Mouse (Mus musculus) CH12.LX (cell line): Measurements from ENCODE around the gene Myom1. TPM values are rescaled to one million over a fixed set of nuclear protein-coding genes. Genes with fewer than 3 reads are reported as not detected.

Source experiments
- DNase-seq: peaks from one replicate; pipeline ENCODE4 v3.0.0-alpha.2; 2013; ENCODE audit errors: extremely low read depth
- H3K27ac ChIP-seq: 2 replicates; pipeline ENCODE4 v1.5.1; 2012; ENCODE audit warnings: low read depth, mild to moderate bottlenecking, control low read depth, moderate library complexity; ENCODE audit not compliant: insufficient read depth
- H3K27me3 ChIP-seq: replicated peaks from 2 replicates; pipeline ENCODE3; 2012; ENCODE audit warnings: inconsistent platforms
- H3K36me3 ChIP-seq, 2 experiments: replicated peaks in 1 of 2; 2 replicates each; pipeline versions ENCODE3 to v1.6.1; 2012; ENCODE audit warnings: inconsistent platforms in 1 of 2, low read length in 1 of 2, mild to moderate bottlenecking in 1 of 2, mixed read lengths in 1 of 2, moderate library complexity in 1 of 2; ENCODE audit not compliant: control insufficient read depth in 1 of 2, insufficient read depth in 1 of 2
- H3K4me1 ChIP-seq, 2 experiments: 2 replicates each; pipeline ENCODE4 v1.6.1; 2012; ENCODE audit warnings: inconsistent platforms in 1 of 2, moderate library complexity in 1 of 2; ENCODE audit not compliant: insufficient read depth in 2 of 2, control insufficient read depth in 1 of 2
- H3K4me2 ChIP-seq: 2 replicates; pipeline ENCODE4 v1.6.1; 2012; ENCODE audit warnings: low read depth, mild to moderate bottlenecking, control low read depth; ENCODE audit not compliant: poor library complexity, insufficient read depth, severe bottlenecking
- H3K4me3 ChIP-seq, 3 experiments: fragments of 150-350 bp in 1 of 3; sonication (generic) in 1 of 3; replicated peaks in 1 of 3; 2 replicates each; pipeline versions ENCODE3 to v1.5.1; 2011 to 2012; ENCODE audit warnings: low read depth in 2 of 3, low read length in 2 of 3, mild to moderate bottlenecking in 2 of 3, moderate library complexity in 2 of 3, control low read depth in 1 of 3, improper control_type of control experiment in 1 of 3, inconsistent platforms in 1 of 3, mixed read lengths in 1 of 3; ENCODE audit not compliant: poor library complexity in 1 of 3
- H3K79me2 ChIP-seq: replicated peaks from 2 replicates; pipeline ENCODE4 v1.6.1; 2012; ENCODE audit warnings: mild to moderate bottlenecking, moderate library complexity; ENCODE audit not compliant: control insufficient read depth, poor library complexity, insufficient read depth, severe bottlenecking; ENCODE audit errors: extremely low read depth
- H3K9ac ChIP-seq: 2 replicates; pipeline ENCODE4 v1.6.1; 2012; ENCODE audit warnings: low read depth, mild to moderate bottlenecking, control low read depth, moderate library complexity; ENCODE audit not compliant: insufficient read depth
- H3K9me3 ChIP-seq: replicated peaks from 2 replicates; pipeline ENCODE3; 2012; ENCODE audit warnings: low read length, inconsistent platforms, mixed read lengths
- BHLHE40 ChIP-seq: IDR thresholded peaks from 2 replicates; pipeline ENCODE4 v1.6.1; 2011; ENCODE audit warnings: mild to moderate bottlenecking, low read depth, low read length, improper control_type of control experiment
- CHD1 ChIP-seq: IDR thresholded peaks from 2 replicates; pipeline ENCODE4 v1.6.1; 2012; ENCODE audit warnings: low read depth, low read length, improper control_type of control experiment, inconsistent platforms
- CHD2 ChIP-seq: IDR thresholded peaks from 2 replicates; pipeline ENCODE4 v1.6.1; 2011; ENCODE audit warnings: low read length, improper control_type of control experiment
- CTCF ChIP-seq, 2 experiments: IDR thresholded peaks in 1 of 2; conservative IDR thresholded peaks in 1 of 2; 2 replicates each; pipeline ENCODE4 v1.5.1; 2011 to 2012; ENCODE audit warnings: low read depth in 2 of 2, low read length in 2 of 2, improper control_type of control experiment in 1 of 2, inconsistent platforms in 1 of 2, mild to moderate bottlenecking in 1 of 2, moderate library complexity in 1 of 2
- E2F4 ChIP-seq: IDR thresholded peaks from 2 replicates; pipeline ENCODE4 v1.6.1; 2011; ENCODE audit warnings: low read depth, low read length, improper control_type of control experiment; ENCODE audit not compliant: insufficient replicate concordance
- ELF1 ChIP-seq: IDR thresholded peaks from 2 replicates; pipeline ENCODE4 v1.6.1; 2014; ENCODE audit warnings: low read depth, mild to moderate bottlenecking, inconsistent platforms, low read length, improper control_type of control experiment
- EP300 ChIP-seq: IDR thresholded peaks from 2 replicates; pipeline ENCODE4 v1.6.1; 2011; ENCODE audit warnings: low read length, improper control_type of control experiment
- ETS1 ChIP-seq: conservative IDR thresholded peaks from 2 replicates; pipeline ENCODE4 v1.6.1; 2012; ENCODE audit warnings: low read depth, mild to moderate bottlenecking, inconsistent platforms, low read length, improper control_type of control experiment, moderate library complexity
- GABPA ChIP-seq: IDR thresholded peaks from 2 replicates; pipeline ENCODE4 v1.6.1; 2012; ENCODE audit warnings: low read depth, low read length, improper control_type of control experiment, inconsistent platforms; ENCODE audit not compliant: insufficient replicate concordance
- HCFC1 ChIP-seq: IDR thresholded peaks from 2 replicates; pipeline ENCODE4 v1.6.1; 2012; ENCODE audit warnings: low read depth, mild to moderate bottlenecking, inconsistent platforms, low read length, improper control_type of control experiment
- IRF4 ChIP-seq: IDR thresholded peaks from 2 replicates; pipeline ENCODE4 v1.6.1; 2014; ENCODE audit warnings: low read depth, mild to moderate bottlenecking, inconsistent platforms, low read length, improper control_type of control experiment
- JUN ChIP-seq: IDR thresholded peaks from 2 replicates; pipeline ENCODE4 v1.6.1; 2011; ENCODE audit warnings: low read depth, mild to moderate bottlenecking, low read length, improper control_type of control experiment, moderate library complexity; ENCODE audit not compliant: insufficient read depth
- JUND ChIP-seq: conservative IDR thresholded peaks from 2 replicates; pipeline ENCODE4 v1.6.1; 2011; ENCODE audit warnings: low read depth, low read length, improper control_type of control experiment
- KAT2A ChIP-seq: IDR thresholded peaks from 2 replicates; pipeline ENCODE4 v1.6.1; 2012; ENCODE audit warnings: low read length, improper control_type of control experiment, inconsistent platforms; ENCODE audit not compliant: insufficient replicate concordance
- MAFK ChIP-seq: IDR thresholded peaks from 2 replicates; pipeline ENCODE4 v1.6.1; 2011; ENCODE audit warnings: low read length, improper control_type of control experiment; ENCODE audit not compliant: insufficient replicate concordance
- MAX ChIP-seq: IDR thresholded peaks from 2 replicates; pipeline ENCODE4 v1.6.1; 2011; ENCODE audit warnings: low read length, improper control_type of control experiment
- MAZ ChIP-seq: IDR thresholded peaks from 2 replicates; pipeline ENCODE4 v1.6.1; 2012; ENCODE audit warnings: low read depth, mild to moderate bottlenecking, inconsistent platforms, low read length, improper control_type of control experiment, moderate library complexity
- MEF2A ChIP-seq: IDR thresholded peaks from 2 replicates; pipeline ENCODE4 v1.6.1; 2014; ENCODE audit warnings: low read depth, mild to moderate bottlenecking, inconsistent platforms, low read length, improper control_type of control experiment, borderline replicate concordance
- MXI1 ChIP-seq: IDR thresholded peaks from 2 replicates; pipeline ENCODE4 v1.6.1; 2011; ENCODE audit warnings: mild to moderate bottlenecking, low read depth, low read length, improper control_type of control experiment
- MYC ChIP-seq: IDR thresholded peaks from 2 replicates; pipeline ENCODE4 v1.6.1; 2011; ENCODE audit warnings: low read depth, mild to moderate bottlenecking, improper control_type of control experiment, low read length
- NELFE ChIP-seq: IDR thresholded peaks from 2 replicates; pipeline ENCODE4 v1.6.1; 2011; ENCODE audit warnings: low read depth, low read length, improper control_type of control experiment
- NRF1 ChIP-seq: IDR thresholded peaks from 2 replicates; pipeline ENCODE4 v1.6.1; 2014; ENCODE audit warnings: low read depth, mild to moderate bottlenecking, inconsistent platforms, low read length, improper control_type of control experiment, moderate library complexity
- PAX5 ChIP-seq: IDR thresholded peaks from 2 replicates; pipeline ENCODE4 v1.6.1; 2012; ENCODE audit warnings: low read length, inconsistent platforms, mixed read lengths
- POLR2A ChIP-seq: IDR thresholded peaks from 2 replicates; pipeline ENCODE4 v1.6.1; 2011; ENCODE audit warnings: low read depth, mild to moderate bottlenecking, improper control_type of control experiment, low read length
- POLR2AphosphoS2 ChIP-seq: IDR thresholded peaks from 2 replicates; pipeline ENCODE4 v1.6.1; 2011; ENCODE audit warnings: low read depth, low read length, improper control_type of control experiment
- RAD21 ChIP-seq: IDR thresholded peaks from 2 replicates; pipeline ENCODE4 v1.6.1; 2011; ENCODE audit warnings: low read depth, mild to moderate bottlenecking, low read length, improper control_type of control experiment, moderate library complexity
- RCOR1 ChIP-seq: conservative IDR thresholded peaks from 2 replicates; pipeline ENCODE4 v1.6.1; 2012; ENCODE audit warnings: low read depth, mild to moderate bottlenecking, inconsistent platforms, low read length, improper control_type of control experiment
- SIN3A ChIP-seq: IDR thresholded peaks from 2 replicates; pipeline ENCODE4 v1.6.1; 2012; ENCODE audit warnings: low read length, improper control_type of control experiment, inconsistent platforms
- SMC3 ChIP-seq: IDR thresholded peaks from 2 replicates; pipeline ENCODE4 v1.6.1; 2011; ENCODE audit warnings: low read depth, low read length, improper control_type of control experiment
- TBP ChIP-seq: conservative IDR thresholded peaks from 2 replicates; pipeline ENCODE4 v1.6.1; 2011; ENCODE audit warnings: low read depth, low read length, improper control_type of control experiment
- TCF12 ChIP-seq: IDR thresholded peaks from 2 replicates; pipeline ENCODE4 v1.6.1; 2014; ENCODE audit warnings: low read depth, mild to moderate bottlenecking, inconsistent platforms, low read length, improper control_type of control experiment
- UBTF ChIP-seq: IDR thresholded peaks from 2 replicates; pipeline ENCODE4 v1.6.1; 2012; ENCODE audit warnings: low read depth, mild to moderate bottlenecking, inconsistent platforms, low read length, improper control_type of control experiment, moderate library complexity
- USF1 ChIP-seq: IDR thresholded peaks from 2 replicates; pipeline ENCODE4 v1.6.1; 2014; ENCODE audit warnings: low read depth, mild to moderate bottlenecking, inconsistent platforms, low read length, improper control_type of control experiment
- USF2 ChIP-seq: conservative IDR thresholded peaks from 2 replicates; pipeline ENCODE4 v1.6.1; 2011; ENCODE audit warnings: low read depth, low read length, improper control_type of control experiment
- ZC3H11A ChIP-seq: IDR thresholded peaks from 2 replicates; pipeline ENCODE4 v1.6.1; 2012; ENCODE audit warnings: low read depth, mild to moderate bottlenecking, inconsistent platforms, low read length, improper control_type of control experiment
- ZKSCAN1 ChIP-seq: IDR thresholded peaks from 2 replicates; pipeline ENCODE4 v1.6.1; 2012; ENCODE audit warnings: low read depth, inconsistent platforms, low read length, improper control_type of control experiment, borderline replicate concordance
- ZMIZ1 ChIP-seq: IDR thresholded peaks from 2 replicates; pipeline ENCODE4 v1.6.1; 2012; ENCODE audit warnings: low read depth, mild to moderate bottlenecking, inconsistent platforms, low read length, improper control_type of control experiment
- ZNF384 ChIP-seq: IDR thresholded peaks from 2 replicates; pipeline ENCODE4 v1.6.1; 2012; ENCODE audit warnings: low read depth, low read length, improper control_type of control experiment, inconsistent platforms
- dilution Hi-C: fragments of 300-500 bp; cut with MboI; formaldehyde crosslinking; loops from 2 replicates; pipeline ENCODE4 v1.14.3; 2020; ENCODE audit warnings: low sequenced_read_pairs; ENCODE audit not compliant: extremely low pct_unique_long_range_greater_than_20kb, extremely low pct_ligation_motif_present
- in situ Hi-C: fragments of 300-500 bp; cut with MboI; formaldehyde crosslinking; loops from 3 replicates; pipeline ENCODE4 v1.14.3; 2019; ENCODE audit warnings: low sequenced_read_pairs, low pct_ligation_motif_present, low pct_unique_long_range_greater_than_20kb, mixed read lengths
- polyA plus RNA-seq: library from polyadenylated mRNA; unstranded; fragments of >175 nt; gene quantifications from 2 replicates; pipeline ENCODE4 v1.2.1, GENCODE M21; 2012; ENCODE audit warnings: low read depth; ENCODE audit not compliant: insufficient read length
- total RNA-seq, 2 experiments: library from RNA; depleted of rRNA; stranded (reverse); fragments of 300-350 nt in 1 of 2; fragments of >200 nt in 1 of 2; gene quantifications; 2 replicates each; pipeline ENCODE4 v1.2.3; 2012 to 2014

Myom1 gene
- total RNA-seq (2012; rRNA removed) (0.42 and 0.55 TPM in 2 replicates), total RNA-seq (2014; rRNA removed) (0.26 TPM in 2 replicates), polyA plus RNA-seq (0.86 and 0.93 TPM in 2 replicates)

GRCm38 (mm10) chr17:71002081-71002743, at the start of gene Myom1:
Myom1 (plus strand) TSS chr17:71002633.
- H3K4me3 ChIP-seq, result peak within 1 kb of the TSS; percentile 87 to 91 (median 91)
- in situ Hi-C loops, result no loop called here
- H3K9me3 ChIP-seq, result no peaks in the 10 kb centered on the region
- no peaks in the 10 kb centered on the region for H3K27me3 ChIP-seq
- peaks cover 41% of the 10 kb centered on the region for H3K79me2 ChIP-seq
- peak within 1 kb of the TSS; percentile 89 for H3K4me2 ChIP-seq
- H3K36me3 ChIP-seq, result peaks cover 0 to 13% of the 10 kb centered on the region in 2 experiments
- peak within 1 kb of the TSS; percentile 92 for H3K9ac ChIP-seq
- H3K4me1 ChIP-seq, result peaks cover 8 to 45% of the 10 kb centered on the region in 2 experiments
- DNase-seq, result peak; percentile 96
- dilution Hi-C loops, result no loop called here
- TF ChIP-seq MYC (no peak; the same call in 1 of the 2 replicates), MXI1 (peak; percentile 40), POLR2AphosphoS2 (peak; percentile 53; the same call in 1 of the 2 replicates), CTCF (conservative IDR thresholded peaks at IDR 0.05 in 1 of 2, IDR thresholded peaks at IDR 0.05 in 1 of 2; ENCODE audit: low read depth in 2 of 2, low read length in 2 of 2) (peak in 1 of 2 experiments; percentile 46; a peak in 2 of 4 replicates), PAX5 (no peak), USF1 (peak; percentile 99), ETS1 (peak; percentile 66), ZMIZ1 (peak; percentile 67), MAFK (no peak), TCF12 (peak; percentile 80), ZKSCAN1 (no peak), KAT2A (no peak), EP300 (no peak), IRF4 (peak; percentile 42; the same call in 1 of the 2 replicates), HCFC1 (peak; percentile 77), ZC3H11A (no peak), TBP (peak; percentile 50; the same call in 1 of the 2 replicates), MEF2A (no peak; the same call in 1 of the 2 replicates), MAX (peak; percentile 94), NELFE (peak; percentile 71), CHD2 (no peak), SMC3 (no peak), UBTF (no peak), SIN3A (peak; percentile 77; the same call in 1 of the 2 replicates), CHD1 (peak; percentile 98), MAZ (0 out of 2 replicates have a peak, but pooled peaks have one; percentile 16), ZNF384 (0 out of 2 replicates have a peak, but pooled peaks have one; percentile 11), BHLHE40 (peak; percentile 83), RCOR1 (no peak), ELF1 (peak; percentile 93), JUND (no peak; the same call in 1 of the 2 replicates), NRF1 (peak; percentile 93), USF2 (peak; percentile 95), GABPA (no peak), E2F4 (no peak), RAD21 (no peak), JUN (no peak; the same call in 1 of the 2 replicates), POLR2A (peak; percentile 75)
- TF ChIP-seq, all 38 proteins: peak for 21
- peak within 1 kb of the TSS; percentile 65 for H3K27ac ChIP-seq
